Mouse (Mus musculus) adrenal gland, adult 18-20 months (tissue): ENCODE measurements around the gene Ssh2. TPM values are rescaled to one million over a fixed set of nuclear protein-coding genes. Genes with fewer than 3 reads are reported as not detected.

Experiments used
- DNase-seq, 2 experiments: peaks; one replicate each; pipeline ENCODE4 v3.0.0; 2021 to 2022; ENCODE audit warnings: low spot score in 2 of 2
- long read RNA-seq, 2 experiments: library from polyadenylated mRNA; stranded (forward); transcript quantifications; one replicate each; pipeline ENCODE4 v2.0.0; 2021
- total RNA-seq, 2 experiments: library from RNA; stranded (reverse); gene quantifications; 1 replicate in 1 of 2; 2 replicates in 1 of 2; pipeline ENCODE4 v1.2.3; 2021

The Ssh2 gene
- 10 to 100 TPM; 19.5 to 22.3 TPM for total RNA-seq
- long read RNA-seq, experiment 1, full-length matches to known transcripts: 2 of 4 reads
- long read RNA-seq, experiment 1, partial matches to known transcripts: 0 of 4 reads
- long read RNA-seq, experiment 1, other reads (novel, unspliced or antisense): 2 of 4 reads
- long read RNA-seq, experiment 2, partial matches to known transcripts: 0 of 1 reads
- long read RNA-seq, experiment 2, other reads (novel, unspliced or antisense): 1 of 1 reads

DNA sequence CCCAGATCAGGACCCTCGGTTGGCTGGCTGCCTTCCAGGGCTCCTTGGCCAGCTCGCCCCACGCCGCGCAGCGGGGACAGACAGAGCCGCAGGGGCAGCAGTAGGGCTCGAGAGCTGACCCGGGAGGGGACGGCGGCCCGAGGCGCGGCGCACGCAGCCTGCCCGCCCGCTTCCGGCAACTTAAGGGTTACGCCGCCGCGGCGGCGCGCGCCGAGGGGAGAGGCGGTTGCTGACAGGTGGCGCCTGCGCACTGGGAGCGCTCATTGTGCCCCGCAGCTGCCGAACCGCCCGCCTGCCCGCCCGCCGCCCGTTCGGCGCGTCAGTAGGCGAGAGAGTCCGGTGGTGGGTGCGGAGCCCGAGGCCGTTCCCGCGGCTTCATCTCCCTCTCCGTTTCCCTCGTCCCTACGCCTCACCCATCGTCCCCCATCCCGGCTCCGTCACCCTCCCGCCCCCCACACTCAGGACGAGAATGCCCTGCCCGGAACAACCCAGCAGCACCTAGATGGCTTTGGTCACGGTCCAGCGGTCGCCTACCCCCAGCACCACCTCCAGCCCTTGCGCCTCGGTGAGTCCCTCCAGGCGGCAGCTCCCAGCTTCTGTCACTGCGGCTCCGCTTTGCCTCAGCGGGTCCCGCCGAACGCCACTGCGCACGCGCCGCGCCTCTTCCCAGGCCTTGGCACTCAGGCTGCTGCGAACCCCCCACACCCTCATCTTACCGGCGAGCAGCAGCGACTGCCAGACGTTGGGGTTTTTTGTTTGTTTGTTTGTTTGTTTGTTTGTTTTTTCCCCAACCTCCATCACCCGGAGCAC is at the start of gene Ssh2:
Gene Ssh2 (plus strand): TSS at position 337 of the 810 bp plus-strand sequence.
- DNase-seq: peak; percentile 76

- no peak for DNase-seq
These were observed 42.4 kb upstream of the Ssh2 start for GRCm38 (mm10) chr11:77173731-77174130.

DNA sequence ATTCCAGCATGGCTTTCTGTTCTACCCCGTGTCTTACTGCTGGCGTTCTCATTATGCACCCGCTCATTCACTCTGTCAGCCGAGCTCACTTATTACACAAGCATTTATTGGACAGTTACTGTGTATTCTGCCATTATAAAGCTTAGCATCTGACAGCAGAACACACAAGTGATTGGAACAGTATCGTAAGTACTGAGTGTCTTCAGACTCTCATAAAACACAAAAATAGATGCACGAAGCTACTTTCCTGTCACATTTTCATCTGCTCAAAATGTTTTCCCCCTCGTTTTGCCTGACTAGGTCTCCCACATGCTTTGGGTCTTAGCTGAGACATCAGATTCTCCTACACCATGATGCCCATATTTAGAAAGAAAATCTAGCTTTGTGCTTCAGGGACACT is 41.6 kb upstream of the Ssh2 start:
- DNase-seq: no peak

GRCm38 (mm10) chr11:77179771-77180170 is 36.3 kb upstream of the Ssh2 start:
- DNase-seq: no peak

DNA sequence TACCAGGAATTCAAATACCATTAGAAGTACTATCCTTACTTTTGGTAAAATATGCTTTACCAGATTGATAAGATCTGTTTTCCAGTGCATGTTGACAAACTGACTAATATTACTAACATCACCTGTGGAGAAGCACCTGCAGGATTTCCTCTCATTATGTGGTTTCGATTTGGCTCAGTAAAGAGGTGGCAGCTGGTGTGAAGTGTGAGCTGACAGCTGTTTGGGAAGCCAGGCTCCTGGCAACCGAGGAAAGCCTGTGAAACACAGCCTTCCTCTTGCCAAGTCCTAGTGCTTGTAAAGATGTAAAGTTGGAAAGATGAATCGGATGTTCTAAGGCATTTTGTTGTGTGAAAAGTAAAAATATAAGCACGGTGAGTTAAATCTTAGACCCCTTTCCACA is 35.2 kb upstream of the Ssh2 start:
- DNase-seq: no peak

DNA sequence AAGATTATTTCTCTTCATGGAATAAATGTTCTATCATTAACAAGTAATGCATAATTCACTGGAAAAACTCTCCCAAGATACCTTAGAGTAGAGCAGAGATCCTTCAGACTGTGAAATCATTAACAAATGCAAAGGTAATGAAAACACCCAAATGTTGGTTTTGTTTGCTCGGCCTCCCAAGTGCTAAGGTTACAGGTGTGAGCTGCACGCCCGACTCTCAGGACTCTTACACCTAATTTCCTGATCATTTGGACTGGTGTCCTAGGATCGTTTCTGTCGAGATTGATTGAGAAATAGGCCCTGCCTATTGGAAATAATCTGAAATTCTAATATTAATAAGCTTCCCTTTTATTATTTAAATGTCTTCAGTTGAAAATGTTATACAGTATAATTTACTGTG is 34.6 kb upstream of the Ssh2 start:
- DNase-seq: no peak

DNA sequence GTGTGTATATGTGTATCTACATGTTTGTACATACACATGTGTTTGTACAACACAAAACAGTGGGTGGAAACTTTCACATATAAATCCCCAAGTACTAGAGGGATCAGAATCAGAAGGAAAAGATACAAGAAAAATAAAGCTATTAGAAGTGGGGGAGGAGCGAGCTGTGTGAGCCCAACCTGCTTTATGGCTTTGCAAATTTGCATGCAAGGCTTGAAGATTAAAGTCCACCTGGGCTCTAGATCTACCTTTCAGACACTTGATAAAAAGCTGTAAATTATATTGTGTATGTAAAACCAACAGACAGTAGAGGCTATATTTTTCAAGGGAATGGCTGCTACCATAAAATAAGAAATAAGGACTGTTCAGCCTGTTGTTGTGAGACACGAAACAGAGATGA is 34.0 kb upstream of the Ssh2 start:
- no peak for DNase-seq

GRCm38 (mm10) chr11:77182616-77183015 is 33.5 kb upstream of the Ssh2 start:
- no peak for DNase-seq

GRCm38 (mm10) chr11:77184926-77185325 is 31.2 kb upstream of the Ssh2 start:
- DNase-seq: peak in 1 of 2 experiments; percentile 3

- DNase-seq: no peak
These were observed 27.2 kb upstream of the Ssh2 start, which contains the start of gene Efcab5 for GRCm38 (mm10) chr11:77188868-77189267. Gene Efcab5, minus strand, starts transcription at chr11:77188968.

DNA sequence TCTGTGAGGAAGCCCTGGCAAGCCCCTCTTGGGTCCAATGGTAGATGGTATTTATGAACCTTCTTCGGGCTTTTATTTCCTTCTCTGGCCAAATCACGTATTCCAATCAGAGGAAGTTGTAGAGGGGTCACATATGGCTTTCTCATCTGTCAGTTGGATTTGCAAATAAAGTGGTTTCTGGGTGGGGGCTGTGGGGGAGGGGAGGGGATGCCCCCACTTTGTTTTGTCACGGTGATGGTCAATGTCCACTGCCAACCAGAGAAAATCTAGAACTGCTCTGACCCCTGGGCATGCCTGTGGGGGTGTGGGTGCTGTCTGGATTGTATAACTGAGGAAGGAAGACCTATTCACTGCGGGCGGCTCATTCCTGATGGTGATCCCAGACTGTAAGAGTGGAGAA is 22.7 kb upstream of the Ssh2 start:
- DNase-seq: no peak

- DNase-seq: no peak
These were observed 22.0 kb upstream of the Ssh2 start for GRCm38 (mm10) chr11:77193941-77194553.

GRCm38 (mm10) chr11:77194762-77195161 is 21.3 kb upstream of the Ssh2 start:
- DNase-seq: no peak

DNA sequence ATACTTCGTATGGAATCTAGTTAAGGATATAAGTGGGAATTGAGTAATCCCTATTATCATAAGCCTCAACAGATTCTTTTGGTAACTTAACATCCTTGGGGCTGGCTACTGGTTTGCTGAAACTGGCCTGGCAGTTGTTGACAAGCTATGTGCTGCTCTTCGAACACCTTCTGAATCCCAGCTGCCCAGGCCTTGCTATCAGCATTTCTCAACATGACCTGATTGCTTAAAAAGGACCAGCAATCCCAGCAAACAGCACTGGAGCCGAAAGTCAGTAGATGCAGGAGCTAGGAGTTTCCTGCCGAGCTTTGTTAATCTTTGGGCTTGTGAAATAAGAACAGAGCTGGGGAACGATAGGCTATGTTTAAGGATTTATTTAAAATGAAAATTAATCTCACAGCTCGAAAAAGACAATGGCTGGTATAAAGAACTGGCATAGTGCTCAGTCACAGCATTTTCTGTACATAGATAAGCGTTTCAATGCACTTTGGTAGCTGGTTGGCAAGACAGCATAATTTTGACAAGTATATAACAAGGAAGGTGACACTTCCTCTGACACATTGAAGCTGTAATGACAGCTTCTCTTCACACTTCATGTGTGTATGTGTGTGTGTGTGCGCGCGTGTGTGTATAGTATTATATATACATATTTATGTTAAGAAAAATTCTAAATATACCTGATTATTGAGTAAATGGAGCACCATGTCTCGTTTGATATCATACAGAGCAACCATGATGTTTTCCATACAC is 20.6 kb upstream of the Ssh2 start:
- DNase-seq: no peak

GRCm38 (mm10) chr11:77196181-77197143 is 19.6 kb upstream of the Ssh2 start:
- DNase-seq: no peak

- no peak for DNase-seq
These were observed 16.5 kb upstream of the Ssh2 start for GRCm38 (mm10) chr11:77199636-77200035.

DNA sequence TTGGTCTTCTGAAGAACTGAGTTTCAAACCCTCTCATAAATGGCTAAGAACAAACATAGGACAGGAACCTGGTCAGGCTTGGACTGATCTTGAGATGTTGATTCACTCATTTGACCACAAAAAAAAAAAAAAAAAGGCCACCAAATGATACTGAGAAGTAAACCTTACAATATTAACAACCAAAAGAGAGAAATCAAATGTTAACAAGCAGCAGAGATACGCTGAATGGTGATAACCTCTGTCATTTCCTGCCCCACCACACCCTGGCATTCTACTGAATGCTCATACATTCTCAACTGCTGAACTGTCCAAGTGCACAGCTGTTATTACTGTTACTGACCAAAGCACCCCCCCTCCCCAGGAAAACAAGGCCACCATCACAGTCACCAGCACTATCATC is 15.4 kb upstream of the Ssh2 start:
- no peak for DNase-seq

DNA sequence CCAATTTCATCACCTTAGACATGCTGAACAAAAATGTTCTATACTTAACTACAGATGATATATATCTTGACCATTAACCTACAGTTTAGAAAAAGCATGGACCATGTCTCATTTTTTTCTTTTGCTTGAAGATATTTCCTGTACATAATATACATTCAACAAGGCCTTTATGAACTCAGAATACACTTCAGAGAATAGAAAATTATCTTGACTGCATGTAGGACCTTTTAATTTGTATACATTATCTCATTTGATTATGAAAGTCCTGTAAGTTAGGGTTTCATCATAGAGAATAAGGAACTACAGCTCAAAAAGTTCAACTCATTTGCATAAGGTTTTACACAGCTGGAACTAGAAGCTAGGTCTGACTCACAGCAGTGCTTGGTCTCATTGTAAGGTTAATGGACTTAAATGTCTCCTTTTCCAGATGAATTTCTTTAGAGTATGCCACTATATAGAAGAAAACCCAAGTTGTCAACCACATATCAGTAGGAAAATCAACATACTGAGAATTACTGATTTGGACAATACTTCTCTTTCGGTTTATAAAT is 1.9 kb upstream of the Ssh2 start:
- DNase-seq: no peak

- DNase-seq: peak; percentile 27 to 38
These were observed 1.3 kb upstream of the Ssh2 start for GRCm38 (mm10) chr11:77214755-77215154.

GRCm38 (mm10) chr11:77215483-77215882 is 604 bp upstream of the Ssh2 start:
- no peak for DNase-seq
